Mouse (Mus musculus) gastrocnemius, postnatal 14 days (tissue): ENCODE data around the gene Fto. TPM values are rescaled to one million over a fixed set of nuclear protein-coding genes. Genes with fewer than 3 reads are reported as not detected.

Experiments used
- DNase-seq: peaks from one replicate; pipeline ENCODE4 v3.0.0; 2021; ENCODE audit warnings: mixed read lengths
- intact Hi-C: fragments of 180-260 bp; cut with DNase I; formaldehyde crosslinking; loops from one replicate; pipeline ENCODE4 v1.15.1; 2025; ENCODE audit warnings: low total_unique reads
- total RNA-seq, 2 experiments: library from RNA; stranded (reverse); gene quantifications; 2 replicates each; pipeline ENCODE4 v1.2.3; 2021

Gene Fto
- total RNA-seq, 2 experiments from 2014 or later: 84.9 to 96.5 TPM

DNA sequence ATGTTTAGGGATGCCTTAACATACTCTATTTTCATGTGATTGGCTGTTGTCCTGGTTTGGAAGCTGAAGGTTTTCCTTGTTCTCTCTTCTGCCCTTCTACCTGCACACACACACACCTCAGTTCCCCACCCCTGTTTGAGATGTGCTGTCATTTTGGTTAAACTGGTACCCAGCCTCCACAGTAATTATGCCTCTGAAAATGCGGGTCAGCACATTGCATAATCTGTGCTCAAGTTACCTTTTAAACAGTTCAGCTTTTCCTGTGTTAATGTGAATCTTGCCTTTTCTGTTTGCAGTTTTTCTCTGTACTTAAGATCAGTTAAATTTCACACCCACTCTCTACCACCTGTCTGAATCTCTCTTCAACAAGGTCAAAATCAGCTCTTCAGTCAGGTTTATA lies 113.2 kb downstream of the Fto start:
- intact Hi-C loops: no loop called here
- DNase-seq: no peak

GRCm38 (mm10) chr8:91430333-91430940 lies 117.1 kb downstream of the Fto start:
- intact Hi-C loops: no loop called here
- no peak for DNase-seq

DNA sequence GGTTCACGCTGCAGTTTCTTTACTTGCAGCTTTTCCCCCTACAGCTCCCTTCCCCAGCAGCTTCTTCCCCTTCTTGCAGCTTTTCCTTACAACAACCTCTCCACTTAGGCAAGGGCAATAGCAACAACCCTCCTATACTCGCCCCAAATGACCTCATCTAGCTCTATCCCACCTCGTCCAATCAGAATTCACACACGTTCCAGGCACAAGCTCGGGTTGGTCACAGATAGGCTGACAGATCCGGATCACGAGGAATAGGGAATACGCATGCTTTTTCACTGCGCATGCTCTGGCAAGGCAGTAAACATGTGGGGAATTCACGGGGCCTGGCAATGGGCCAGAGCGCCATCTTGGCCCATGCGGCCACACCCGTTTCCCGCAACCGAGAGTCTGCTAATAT lies 122.7 kb downstream of the Fto start:
- intact Hi-C loops: no loop called here
- DNase-seq: no peak

DNA sequence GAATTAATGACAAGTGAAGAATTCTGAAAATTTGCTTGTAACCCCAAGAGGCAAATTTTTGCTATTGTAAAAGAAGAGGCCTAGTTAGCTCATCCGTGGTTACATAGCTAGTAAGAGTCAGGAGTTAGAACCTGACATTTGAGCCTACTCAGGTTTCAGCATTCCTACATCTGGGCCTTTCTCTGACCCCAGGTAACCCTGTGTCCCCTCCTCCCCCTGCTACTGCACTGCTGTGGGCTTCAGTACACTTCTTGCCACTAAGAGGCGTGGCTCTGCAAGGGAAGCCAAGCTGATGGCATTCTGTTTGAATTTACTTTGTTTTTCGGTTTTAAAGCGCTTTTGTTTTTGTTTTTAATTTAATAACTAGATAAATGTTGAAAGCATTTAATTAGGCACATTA lies 130.6 kb downstream of the Fto start:
- peak; percentile 27 for DNase-seq
- intact Hi-C loops: no loop called here

- intact Hi-C loops: no loop called here
- DNase-seq: no peak
These were observed 131.5 kb downstream of the Fto start for GRCm38 (mm10) chr8:91444636-91445410.

GRCm38 (mm10) chr8:91445516-91445915 lies 132.2 kb downstream of the Fto start:
- intact Hi-C loops: no loop called here
- DNase-seq: no peak

DNA sequence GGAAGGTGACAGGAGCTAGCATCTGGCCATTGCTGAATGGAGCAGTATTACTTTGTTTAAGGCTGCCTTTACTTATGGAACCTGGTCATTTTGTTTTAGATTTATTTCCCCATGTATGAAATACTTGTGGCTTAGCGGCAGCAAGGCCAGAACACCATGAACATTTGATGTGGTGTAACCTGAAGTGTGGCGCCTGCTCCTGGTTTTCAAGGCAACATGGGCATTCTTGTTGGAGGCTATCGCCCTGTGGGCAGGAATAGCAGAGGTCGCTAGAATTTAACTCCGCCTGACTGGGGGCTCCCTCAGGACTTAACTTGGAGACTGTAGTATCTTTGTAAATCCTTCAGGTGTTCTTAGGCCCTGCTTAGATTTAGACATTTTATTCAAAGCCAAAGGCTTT lies 132.7 kb downstream of the Fto start:
- no peak for DNase-seq
- intact Hi-C loops: no loop called here

DNA sequence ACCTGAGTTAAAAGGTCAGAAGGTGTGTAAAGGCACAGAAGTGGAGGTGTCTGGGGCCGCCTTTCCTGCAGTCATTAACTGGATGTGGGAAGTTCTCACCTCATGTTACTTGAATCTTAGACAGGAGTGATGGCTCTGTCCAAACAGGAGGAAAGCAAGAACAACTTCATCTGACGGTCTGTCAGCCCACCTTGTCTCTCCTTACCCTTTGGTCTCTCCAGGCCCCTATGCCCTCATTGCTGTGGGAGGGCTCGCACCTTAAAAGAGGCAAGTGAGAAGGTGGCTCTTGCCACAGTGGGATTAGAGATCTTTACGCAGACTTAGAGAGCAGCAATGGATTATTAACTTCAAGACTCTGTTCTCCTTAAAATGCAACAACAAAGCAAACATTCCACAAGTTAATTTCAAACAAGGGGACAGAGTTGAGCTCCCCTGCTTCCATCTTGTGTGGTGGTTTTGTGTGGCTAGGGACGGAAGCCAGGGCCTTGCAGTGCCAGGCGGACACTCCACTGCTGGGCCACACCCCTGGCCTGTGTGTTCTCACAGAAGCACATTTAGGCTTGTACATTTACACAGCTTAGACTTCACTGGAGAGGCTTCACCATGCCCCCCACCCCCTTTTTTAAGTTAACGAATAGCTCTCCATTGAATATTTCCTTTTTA lies 135.5 kb downstream of the Fto start:
- intact Hi-C loops: no loop called here
- no peak for DNase-seq

DNA sequence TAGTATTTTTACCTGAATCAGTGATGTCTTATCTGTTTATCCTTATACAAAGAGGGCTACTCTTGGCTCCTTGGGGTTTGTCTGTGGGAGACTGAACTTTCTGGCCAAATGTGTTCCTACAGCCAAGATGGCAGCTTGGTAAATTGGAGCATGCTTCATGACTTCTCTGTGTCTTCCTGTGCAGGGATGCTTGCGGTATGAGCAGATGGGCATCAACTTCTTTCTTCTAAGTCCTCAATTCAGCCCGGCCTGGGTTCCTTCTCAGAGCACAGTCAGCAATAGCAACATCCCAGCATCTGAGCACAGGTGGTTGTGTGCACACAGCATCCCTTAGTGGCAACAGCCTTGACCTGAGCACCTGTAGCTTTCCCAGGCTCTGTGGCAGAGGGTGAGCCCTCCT lies 141.6 kb downstream of the Fto start:
- no peak for DNase-seq
- intact Hi-C loops: no loop called here

DNA sequence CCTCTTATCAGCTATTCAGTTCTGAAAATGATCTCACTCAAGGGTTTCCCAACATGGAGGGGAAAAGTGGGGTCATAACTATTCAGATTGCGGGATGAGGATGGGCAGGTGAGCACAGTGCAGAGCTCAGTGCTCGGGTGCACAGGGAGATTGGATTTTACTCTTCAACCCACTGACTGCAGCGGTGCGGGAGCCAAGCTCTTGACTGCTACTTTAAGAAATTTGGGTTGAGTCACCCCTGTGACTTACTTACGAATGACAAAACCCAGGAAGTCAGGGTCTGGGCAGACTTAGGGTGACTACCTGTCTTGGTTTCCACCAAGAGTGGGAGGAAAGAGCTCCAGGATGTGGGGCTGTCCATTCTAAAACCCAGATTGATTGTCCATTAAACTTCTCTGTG lies 142.3 kb downstream of the Fto start:
- no peak for DNase-seq
- intact Hi-C loops: no loop called here

DNA sequence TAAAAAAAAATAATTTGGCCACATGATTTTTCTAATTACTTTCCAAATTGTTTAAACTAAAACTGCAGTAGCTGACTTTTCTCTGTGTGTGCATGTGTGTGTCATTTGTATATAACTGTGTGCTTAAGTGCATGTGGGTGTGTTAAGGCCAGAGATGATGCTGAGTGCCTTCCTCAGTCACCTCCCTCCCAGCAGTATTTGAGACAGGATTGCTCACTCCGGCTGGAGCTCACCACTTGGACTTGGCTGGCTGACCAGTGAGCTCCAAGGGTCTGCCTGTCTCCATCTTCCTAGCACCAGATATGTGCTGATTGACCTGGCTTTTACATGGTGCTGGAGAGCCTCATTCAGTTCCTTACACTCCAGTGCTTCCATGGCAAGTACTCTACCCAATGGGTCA lies 144.7 kb downstream of the Fto start:
- intact Hi-C loops: no loop called here
- no peak for DNase-seq

DNA sequence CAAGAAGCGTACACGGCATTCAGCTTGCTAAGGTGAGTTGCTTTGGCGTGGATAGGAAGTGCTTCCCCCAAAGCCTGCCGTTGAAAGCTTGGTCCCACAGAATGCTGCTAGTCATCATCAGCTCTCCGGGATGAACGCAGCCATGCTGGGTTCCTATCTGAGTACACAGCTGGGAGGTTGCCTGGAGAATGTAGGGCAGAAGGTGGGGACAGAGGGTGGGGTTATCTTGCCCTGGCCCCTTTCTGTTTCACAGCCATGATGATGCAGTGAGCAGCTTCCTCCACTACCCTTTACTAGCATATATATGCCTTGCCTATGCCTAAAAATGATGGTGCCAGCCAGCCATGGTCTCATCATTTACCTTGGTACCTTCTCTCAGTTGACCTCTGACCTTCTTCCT lies 147.6 kb downstream of the Fto start:
- DNase-seq: no peak
- intact Hi-C loops: no loop called here

DNA sequence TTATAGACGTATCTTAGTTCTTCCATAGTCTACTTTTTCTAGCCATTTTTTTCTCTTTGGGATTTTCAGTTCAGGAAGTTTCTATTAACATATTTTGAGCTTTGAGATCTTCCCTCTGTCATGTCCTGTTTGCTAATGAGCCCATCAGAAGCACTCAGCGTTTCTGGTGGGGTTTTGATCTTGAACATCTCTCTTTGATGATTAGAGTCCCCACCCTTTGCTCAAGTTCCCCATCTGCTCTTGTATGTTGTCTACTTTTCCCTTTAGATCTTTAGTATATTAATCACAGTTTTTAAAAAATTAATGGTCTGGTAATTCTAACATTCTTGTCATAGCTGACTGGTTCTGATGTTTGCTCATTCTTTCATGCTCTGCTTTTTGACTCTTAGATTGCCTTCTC lies 150.4 kb downstream of the Fto start:
- DNase-seq: no peak
- intact Hi-C loops: no loop called here

DNA sequence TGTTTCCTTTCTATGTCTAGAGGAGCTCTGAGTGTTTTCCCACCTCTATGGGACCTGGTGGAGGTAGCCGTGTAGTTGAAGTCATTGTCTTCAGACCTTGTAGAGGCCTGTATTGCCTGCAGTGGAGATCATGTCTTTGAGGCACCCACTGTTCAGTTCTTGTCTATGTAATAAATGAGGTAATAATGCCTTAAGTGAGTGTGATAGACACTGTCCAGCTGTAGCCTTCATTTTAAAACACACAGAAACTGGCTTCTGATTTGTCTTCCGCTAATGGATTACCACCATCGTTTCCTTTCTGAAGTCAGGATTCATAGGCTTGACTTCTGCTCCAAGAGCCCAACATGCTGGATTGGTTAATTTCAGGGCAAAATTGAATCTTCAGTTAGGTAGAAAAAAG lies 154.1 kb downstream of the Fto start:
- no peak for DNase-seq
- intact Hi-C loops: no loop called here

- DNase-seq: no peak
- intact Hi-C loops: no loop called here
These were observed 154.7 kb downstream of the Fto start for GRCm38 (mm10) chr8:91467881-91468534.

DNA sequence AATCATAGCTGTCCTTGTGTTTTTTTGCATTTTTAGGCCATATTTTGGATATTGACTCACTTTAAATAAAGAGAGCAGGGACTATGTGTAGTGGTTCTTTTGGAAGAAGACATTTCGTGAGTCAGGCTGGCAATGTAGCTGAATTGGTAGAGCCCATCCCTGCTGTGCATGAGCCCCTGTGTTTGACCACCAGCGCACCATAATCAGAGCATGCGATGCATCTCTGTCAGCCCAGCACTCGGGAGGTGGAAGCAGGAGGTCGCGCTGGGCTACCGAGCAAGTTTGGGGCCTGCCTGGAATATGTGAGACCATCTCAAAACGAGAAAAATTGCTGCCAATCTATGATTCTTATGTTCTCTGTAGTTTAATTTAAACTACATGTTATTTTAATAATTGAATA lies 156.1 kb downstream of the Fto start:
- intact Hi-C loops: no loop called here
- DNase-seq: no peak

- DNase-seq: no peak
These were observed 161.5 kb downstream of the Fto start for GRCm38 (mm10) chr8:91474731-91475279.

DNA sequence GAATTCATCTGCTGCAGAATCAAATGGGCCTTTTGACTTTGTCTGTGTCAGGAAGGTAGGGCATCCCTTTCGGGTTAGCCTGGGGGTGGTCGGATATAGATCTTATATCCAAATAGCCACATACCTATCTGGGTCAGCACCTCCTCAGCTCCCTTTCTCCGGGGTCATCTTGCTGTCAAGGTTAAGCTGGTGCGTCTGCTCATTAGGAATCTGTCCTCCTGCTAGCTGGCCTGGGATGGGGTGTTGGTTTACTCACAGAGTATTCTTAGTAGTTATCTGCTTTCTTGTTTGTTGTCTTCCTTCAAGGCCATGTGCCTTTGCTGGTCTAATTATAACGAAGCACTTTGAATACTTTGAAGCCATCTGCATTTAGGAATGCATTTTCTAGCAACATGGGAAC lies 163.7 kb downstream of the Fto start:
- no peak for DNase-seq
- intact Hi-C loops: no loop called here

More at GRCm38 (mm10) chr8:91474731-91475279, 161.5 kb downstream of the Fto start:
- intact Hi-C loops: no loop called here

GRCm38 (mm10) chr8:91477471-91477870 lies 164.1 kb downstream of the Fto start:
- no peak for DNase-seq
- intact Hi-C loops: no loop called here

DNA sequence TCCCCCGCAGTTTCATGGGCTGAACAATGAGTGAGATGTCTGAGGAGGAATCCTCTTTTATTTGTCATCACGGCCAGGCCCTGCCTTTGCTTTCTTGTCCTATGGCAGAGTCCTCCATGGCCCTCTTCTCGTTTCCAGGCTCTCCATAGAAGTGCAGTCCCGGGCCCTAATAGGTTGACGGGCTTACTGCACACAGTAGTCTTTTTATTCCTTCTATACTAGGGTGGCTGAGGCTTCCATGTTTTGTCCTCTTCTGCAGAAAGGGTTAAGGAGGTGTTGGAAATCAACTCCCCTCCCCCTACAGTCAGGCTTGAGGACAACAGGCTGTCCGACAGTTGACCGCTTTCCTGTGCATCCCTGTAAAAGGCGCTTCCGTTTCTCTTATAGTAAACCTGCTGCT lies 169.2 kb downstream of the Fto start:
- DNase-seq: no peak
- intact Hi-C loops: no loop called here
